Mouse (Mus musculus): ENCODE data around the gene Cfap57.

Cfap57 gene

GRCm38 (mm10) chr4:118620279-118620966 lies at the start of gene Cfap57, which contains the start of gene Ebna1bp2:
Cfap57 (minus strand) TSS chr4:118620777.
Ebna1bp2 (plus strand) TSS chr4:118620799.
- under 1% methylated on average over 37 of the region's 41 CpGs for WGBS

GRCm38 (mm10) chr4:118658652-118659051 lies 38.1 kb upstream of the Cfap57 start, which contains the start of gene Olfr62:
Olfr62 (plus strand) TSS chr4:118658952.

GRCm38 (mm10) chr4:118645234-118645633 lies 24.7 kb upstream of the Cfap57 start:
- 19% methylated on average over 2 of the region's 2 CpGs for WGBS

- WGBS = 16% methylated on average over 20 of the region's 20 CpGs
Observed at GRCm38 (mm10) chr4:118642346-118643190, 22.0 kb upstream of the Cfap57 start.

- 69% methylated on average over 5 of the region's 5 CpGs for WGBS
Observed at GRCm38 (mm10) chr4:118630261-118630660, 9.7 kb upstream of the Cfap57 start.

- WGBS = 86% methylated on average over 9 of the region's 9 CpGs
Observed at GRCm38 (mm10) chr4:118621781-118622180, 1.2 kb upstream of the Cfap57 start.

DNA sequence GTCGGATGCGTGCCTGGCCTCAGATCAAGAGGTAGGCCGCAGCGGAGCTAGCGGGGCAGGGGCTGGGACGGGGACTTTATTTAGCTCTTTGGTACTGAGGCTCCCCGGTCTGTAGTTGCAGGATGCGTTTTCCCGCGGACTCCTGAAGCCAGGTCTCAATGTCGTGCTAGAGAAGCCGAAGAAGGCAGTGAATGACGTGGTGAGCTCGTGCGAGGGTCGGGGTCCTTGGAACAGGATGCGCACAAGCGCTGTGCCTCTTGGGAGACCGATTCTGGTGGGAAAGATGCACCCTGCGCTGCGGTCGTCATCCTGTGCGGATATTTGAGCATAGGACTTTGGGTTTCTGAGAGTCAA lies 367 bp upstream of the Cfap57 start:
- under 1% methylated on average over 23 of the region's 23 CpGs for WGBS

DNA sequence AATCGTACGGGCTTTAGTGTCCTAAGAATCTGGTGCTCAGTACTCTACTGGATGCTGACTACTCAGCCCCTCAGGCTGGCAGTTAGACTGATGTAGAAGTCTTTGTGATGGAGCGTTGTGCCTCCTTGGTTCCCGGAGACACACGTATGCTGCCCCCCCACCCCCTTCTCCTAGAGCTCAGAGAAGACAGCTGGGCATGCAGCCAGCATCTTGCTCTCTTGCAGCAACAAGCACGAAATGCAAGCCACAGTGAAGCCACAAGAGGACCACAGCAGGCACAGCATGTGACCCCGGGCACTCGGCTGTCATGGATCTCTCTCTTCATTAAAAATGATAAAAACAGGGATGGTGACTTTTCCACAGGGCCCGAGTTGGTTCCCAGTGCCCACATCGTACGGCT lies 5.2 kb downstream of the Cfap57 start:
- WGBS = 68% methylated on average over 11 of the region's 11 CpGs

GRCm38 (mm10) chr4:118612619-118613018 lies 8.0 kb downstream of the Cfap57 start:
- 31% methylated on average over 11 of the region's 11 CpGs for WGBS

DNA sequence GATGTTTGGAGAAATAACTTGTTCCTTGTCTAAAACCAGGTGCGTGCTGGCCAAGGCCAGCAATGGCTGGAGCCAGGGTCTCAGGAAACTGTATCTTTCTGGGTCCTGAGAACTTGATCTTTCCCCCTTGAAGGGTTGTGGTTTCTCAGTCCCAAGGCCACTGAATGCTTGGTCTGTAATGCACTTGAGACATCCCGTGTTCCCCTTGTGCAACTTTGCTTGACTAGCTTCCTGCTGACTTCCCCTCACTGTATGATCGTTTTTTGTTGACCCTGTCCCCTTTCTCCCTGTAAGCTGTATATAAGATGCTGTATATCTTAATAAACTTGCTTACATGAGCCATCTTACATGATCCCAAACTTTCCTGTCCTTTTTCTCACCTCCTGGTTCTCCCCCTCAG lies 10.7 kb downstream of the Cfap57 start:
- WGBS = 71% methylated on average over 3 of the region's 3 CpGs

DNA sequence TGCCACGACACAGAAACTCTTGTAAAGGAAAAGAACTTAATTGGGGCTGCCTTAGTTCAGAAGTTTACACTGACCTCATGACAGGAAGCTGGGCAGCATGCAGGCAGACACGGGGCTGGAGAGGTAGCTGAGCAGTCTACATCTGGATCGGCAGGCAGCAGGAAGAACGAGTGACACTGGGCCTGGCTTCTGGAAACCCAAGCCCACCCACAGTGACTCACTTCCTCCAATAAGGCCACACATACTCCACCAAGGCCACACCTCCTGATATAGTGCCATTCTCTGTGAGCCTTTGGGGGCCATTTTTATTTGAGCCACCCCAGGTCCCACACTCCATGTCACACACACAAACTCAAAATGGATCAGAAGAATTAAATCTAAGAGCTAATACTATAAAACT lies 16.5 kb downstream of the Cfap57 start:
- WGBS = 65% methylated on average over 4 of the region's 4 CpGs

GRCm38 (mm10) chr4:118589733-118590130 lies 30.8 kb downstream of the Cfap57 start:
- WGBS = 32% methylated on average over 7 of the region's 7 CpGs

GRCm38 (mm10) chr4:118589053-118589732 lies 31.4 kb downstream of the Cfap57 start:
- WGBS = 68% methylated on average over 12 of the region's 12 CpGs

- WGBS = 90% methylated on average over 8 of the region's 8 CpGs
Observed at GRCm38 (mm10) chr4:118582629-118583028, 37.9 kb downstream of the Cfap57 start.

DNA sequence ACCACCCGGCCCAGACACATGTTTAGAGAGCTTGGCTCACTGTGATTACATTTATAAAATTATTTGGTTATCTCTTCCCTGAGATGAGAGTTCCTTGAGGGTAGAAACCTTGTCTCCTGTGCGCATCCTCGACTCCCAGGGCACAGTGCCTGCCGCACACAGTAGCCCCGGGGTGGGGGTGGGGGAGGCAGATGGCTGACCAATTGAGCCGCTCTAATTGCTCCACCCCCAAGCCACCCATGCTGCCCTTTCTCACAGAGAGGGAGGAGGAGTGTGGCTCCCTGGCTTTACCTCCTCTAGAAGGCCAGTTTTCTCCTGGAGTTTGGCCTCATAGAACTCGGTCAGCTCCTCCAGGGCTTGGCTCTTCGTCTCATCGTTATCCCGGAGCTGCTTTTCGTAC lies 39.1 kb downstream of the Cfap57 start:
- 52% methylated on average over 11 of the region's 11 CpGs for WGBS

DNA sequence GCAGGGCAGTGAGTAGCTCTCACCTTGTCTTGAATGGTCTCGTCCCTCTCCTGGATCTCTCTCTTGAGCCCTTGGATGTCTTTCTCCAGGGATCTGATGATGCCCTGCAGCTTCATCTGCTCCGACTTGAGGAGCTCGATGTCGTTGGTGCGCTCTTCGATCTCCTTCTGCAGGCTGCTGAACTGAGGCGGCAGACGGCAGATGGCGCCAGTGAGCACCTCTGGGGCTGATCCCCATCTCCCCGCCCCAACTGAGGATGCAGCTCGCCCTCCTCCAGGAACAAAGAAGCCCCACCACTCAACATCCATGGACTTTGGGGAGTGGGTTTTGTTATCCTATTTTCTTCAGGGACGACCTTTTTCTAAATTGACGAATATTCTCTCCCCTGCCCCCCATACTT lies 41.3 kb downstream of the Cfap57 start:
- 42% methylated on average over 13 of the region's 13 CpGs for WGBS

GRCm38 (mm10) chr4:118576097-118576496 lies 44.5 kb downstream of the Cfap57 start:
- WGBS = 6% methylated on average over 6 of the region's 6 CpGs

DNA sequence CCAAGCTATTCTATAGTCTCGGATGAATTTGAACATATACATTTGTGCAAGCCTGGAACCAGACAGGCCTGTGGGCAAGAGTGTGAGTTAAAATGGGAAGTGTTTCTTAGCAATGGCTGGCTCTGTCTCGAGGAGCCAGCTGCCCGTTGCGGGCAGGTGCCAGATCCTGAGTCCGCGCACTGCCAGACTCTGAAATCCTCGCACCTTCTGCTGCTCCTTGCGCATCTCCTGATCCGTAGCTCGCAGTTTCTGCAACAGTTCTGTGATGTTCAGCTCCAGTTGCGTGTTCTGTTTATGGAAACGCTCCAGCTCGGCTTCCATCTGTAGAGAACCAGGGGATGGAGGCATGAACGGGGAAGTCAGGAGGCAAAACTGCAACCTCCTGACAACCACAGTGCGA lies 49.1 kb downstream of the Cfap57 start:
- 52% methylated on average over 15 of the region's 15 CpGs for WGBS

DNA sequence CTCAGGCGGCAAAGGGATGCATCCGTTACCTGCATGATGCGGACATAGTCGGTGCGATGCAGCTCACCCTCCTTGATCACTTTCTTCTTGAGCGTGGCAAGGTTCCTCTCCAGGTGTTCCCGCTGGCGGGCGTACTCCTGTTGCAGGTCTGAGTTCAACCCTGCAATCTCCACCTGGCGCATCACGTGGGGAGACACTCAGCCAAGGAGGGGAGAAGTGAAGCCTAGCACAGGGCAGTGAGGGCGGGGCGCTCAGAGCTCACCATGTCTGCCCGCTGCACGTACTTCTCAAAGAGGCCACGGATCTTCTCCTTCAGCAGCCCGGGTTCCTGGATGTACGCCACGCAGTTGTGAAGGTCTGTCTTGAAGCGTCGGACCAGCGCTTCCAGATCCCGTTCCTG lies 51.3 kb downstream of the Cfap57 start:
- 83% methylated on average over 23 of the region's 23 CpGs for WGBS

DNA sequence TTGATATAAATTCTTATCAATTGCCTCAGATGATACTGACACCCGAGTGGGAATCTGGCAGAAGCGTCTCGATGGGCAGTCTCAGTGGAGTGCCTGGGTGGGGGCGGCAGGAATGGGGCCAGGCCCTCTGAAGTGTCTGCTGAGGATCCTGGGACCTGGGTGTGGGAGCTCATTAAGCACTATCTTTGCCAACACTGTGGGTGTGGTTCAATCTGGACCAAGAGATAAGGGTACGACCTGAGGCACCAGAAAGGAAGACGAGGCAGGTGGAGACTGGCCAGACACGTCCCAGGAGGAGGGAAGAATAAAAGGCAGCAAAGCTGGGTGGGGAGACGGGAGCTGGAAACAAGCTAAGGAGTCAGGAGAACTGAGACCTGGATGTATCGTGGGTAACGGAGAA lies 51.9 kb downstream of the Cfap57 start:
- 72% methylated on average over 10 of the region's 10 CpGs for WGBS

GRCm38 (mm10) chr4:118566161-118566676 lies 54.4 kb downstream of the Cfap57 start:
- 40% methylated on average over 7 of the region's 7 CpGs for WGBS

- WGBS = 34% methylated on average over 3 of the region's 3 CpGs
Observed at GRCm38 (mm10) chr4:118564926-118565279, 55.7 kb downstream of the Cfap57 start.
